Mouse (Mus musculus) kidney, embryonic 16.5 days (tissue): Measurements from ENCODE around the gene Rpgr. TPM values are rescaled to one million over a fixed set of nuclear protein-coding genes. Genes with fewer than 3 reads are reported as not detected.
A peak's percentile ranks its signal among the peaks of the same experiment; 100 is the strongest.

Experiments
- ATAC-seq: fragments of 200-750 bp; cut with Nextera tagmentation; 2 replicates; pipeline ENCODE4 v1.8.0; 2017; ENCODE audit warnings: moderate TSS enrichment; ENCODE audit not compliant: low FRiP score, low TSS enrichment
- H3K27ac ChIP-seq: fragments of 300-500 bp; sonication (generic); 2 replicates; pipeline ENCODE4 v1.5.1; 2014; ENCODE audit warnings: low read length
- H3K27me3 ChIP-seq: fragments of 300-500 bp; sonication (generic); 2 replicates; pipeline ENCODE4 v1.6.1; 2014; ENCODE audit warnings: low read length, control low read depth, mixed read lengths; ENCODE audit not compliant: insufficient read depth
- H3K36me3 ChIP-seq: fragments of 300-500 bp; sonication (generic); 2 replicates; pipeline ENCODE4 v1.6.1; 2014; ENCODE audit warnings: low read length, control low read depth, mixed read lengths; ENCODE audit not compliant: insufficient read depth
- H3K4me1 ChIP-seq: fragments of 300-500 bp; sonication (generic); 2 replicates; pipeline ENCODE4 v1.6.1; 2014; ENCODE audit warnings: low read length, control low read depth, mixed read lengths; ENCODE audit not compliant: insufficient read depth
- H3K4me2 ChIP-seq: fragments of 300-500 bp; sonication (generic); replicated peaks from 2 replicates; pipeline ENCODE4 v1.6.1; 2014; ENCODE audit warnings: low read depth, low read length
- H3K4me3 ChIP-seq: fragments of 300-500 bp; sonication (generic); 2 replicates; pipeline ENCODE4 v1.5.1; 2014; ENCODE audit warnings: mild to moderate bottlenecking, low read length
- H3K9ac ChIP-seq: fragments of 300-500 bp; sonication (generic); replicated peaks from 2 replicates; pipeline ENCODE4 v1.6.1; 2014; ENCODE audit warnings: low read length
- H3K9me3 ChIP-seq: fragments of 300-500 bp; sonication (generic); 2 replicates; pipeline ENCODE4 v1.6.1; 2016; ENCODE audit warnings: low read length, control low read depth
- WGBS: fragments of 180-500 bp; shearing (Covaris S2); extraction: QIAGEN DNeasy Blood & Tissue Kit; methylation state at CpG from one replicate; pipeline ENCODE4 v1.1.7; 2014; 5-methylcytosine and 5-hydroxymethylcytosine counted together
- polyA plus RNA-seq: library from polyadenylated mRNA; unstranded; fragments of >200 nt; fragmentation: Nextera tagmentation; extraction: Ambion mirVana; gene quantifications from 2 replicates; pipeline ENCODE4 v1.2.1, GENCODE M21; 2015

The Rpgr gene
- 20.3 and 20.8 TPM in 2 replicates for polyA plus RNA-seq

DNA sequence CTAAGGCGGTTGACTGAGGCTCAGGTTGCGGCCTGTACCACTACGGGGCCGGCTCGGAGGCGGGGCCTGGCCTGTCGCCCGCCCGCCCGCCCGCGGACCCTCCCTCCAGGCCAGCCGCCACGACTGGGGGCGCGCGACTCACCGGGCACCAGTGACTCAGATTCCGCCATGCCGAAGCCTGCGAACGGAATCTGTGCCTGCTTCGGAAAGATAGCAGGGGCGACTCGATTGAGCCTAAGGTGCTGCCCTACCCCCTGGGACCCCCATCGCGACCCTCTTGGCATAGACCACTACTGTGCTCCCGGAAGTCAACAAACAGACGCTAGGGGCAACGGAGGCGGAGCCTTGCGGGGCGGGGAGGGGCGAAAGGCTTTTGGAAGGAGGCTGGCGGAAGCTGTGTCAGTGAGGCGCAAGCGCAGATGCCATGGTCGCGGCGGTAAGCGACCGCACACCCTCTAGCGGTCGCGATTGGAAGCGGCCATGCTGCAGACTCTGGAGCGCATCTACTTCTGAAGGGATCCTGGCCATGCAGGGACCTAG, at the start of gene Rpgr:
Gene Rpgr (minus strand): TSS at position 511 of the 540 bp plus-strand sequence.
- Histone ChIP-seq H3K27me3 (no peaks in the 10 kb centered on the region), H3K9me3 (no peaks in the 10 kb centered on the region), H3K36me3 (no peaks in the 10 kb centered on the region), H3K4me3 (peak within 1 kb of the TSS; percentile 58), H3K4me1 (no peaks in the 10 kb centered on the region), H3K27ac (peak within 1 kb of the TSS; percentile 88), H3K9ac (peak within 1 kb of the TSS; percentile 71), H3K4me2 (peak within 1 kb of the TSS; percentile 52)
- WGBS = 13% methylated on average over 47 of the region's 47 CpGs
- ATAC-seq = peak; percentile 99

DNA sequence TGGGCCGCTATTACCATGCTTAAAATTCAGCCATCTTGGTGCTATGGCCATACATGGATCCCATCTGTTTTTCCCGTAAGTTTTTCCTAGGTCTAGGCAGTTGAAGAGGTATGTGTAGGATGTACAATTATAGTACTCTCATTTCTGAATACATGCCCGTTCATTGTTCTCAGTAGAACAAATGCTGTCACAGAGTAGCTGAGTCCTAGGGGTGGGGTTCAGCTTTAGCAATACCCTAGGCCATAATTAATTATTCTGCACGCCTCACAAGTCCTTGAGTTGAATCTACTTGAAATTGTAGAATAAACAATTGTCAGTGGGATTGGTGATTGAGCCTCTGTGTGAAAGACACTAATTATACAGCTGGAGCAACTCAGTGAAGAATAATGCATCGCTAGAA, 41.5 kb upstream of the Rpgr start:
- WGBS = 78% methylated on average over 5 of the region's 5 CpGs

DNA sequence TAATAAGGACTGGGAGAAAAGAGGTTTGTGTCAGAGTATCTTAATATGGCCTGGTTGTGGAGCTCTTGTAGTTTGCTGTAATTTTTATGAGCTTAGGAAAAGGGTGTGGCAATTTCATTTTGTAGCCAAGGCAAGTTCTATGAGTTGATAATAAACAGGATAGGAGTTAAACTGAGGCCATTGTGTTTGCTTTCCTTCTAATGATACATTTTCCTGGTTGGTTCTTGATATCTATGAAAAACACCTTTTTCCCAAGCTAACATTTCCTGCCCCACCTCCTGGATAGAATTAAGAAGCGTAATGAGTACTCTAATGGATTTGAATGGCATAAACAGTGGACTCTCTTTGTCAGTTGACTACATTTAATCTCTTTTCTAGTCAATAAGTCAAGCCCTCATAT, 41.1 kb upstream of the Rpgr start:
- no peak for ATAC-seq
- H3K9me3 ChIP-seq = no peaks in the 10 kb centered on the region
- H3K4me1 ChIP-seq = no peaks in the 10 kb centered on the region
- H3K27me3 ChIP-seq = no peaks in the 10 kb centered on the region
- WGBS = 79% methylated on average over 1 of the region's 1 CpGs
- no peak overlapping the region for H3K4me3 ChIP-seq
- H3K36me3 ChIP-seq = no peaks in the 10 kb centered on the region
- no peak overlapping the region for H3K27ac ChIP-seq
- no peak overlapping the region for H3K4me2 ChIP-seq
- no peak overlapping the region for H3K9ac ChIP-seq

More for the DNA sequence above, 41.5 kb upstream of the Rpgr start:
- H3K4me1 ChIP-seq = no peaks in the 10 kb centered on the region
- no peaks in the 10 kb centered on the region for H3K27me3 ChIP-seq
- no peak overlapping the region for H3K4me2 ChIP-seq
- ATAC-seq = no peak
- no peaks in the 10 kb centered on the region for H3K9me3 ChIP-seq
- H3K27ac ChIP-seq = no peak overlapping the region
- H3K4me3 ChIP-seq = no peak overlapping the region
- no peak overlapping the region for H3K9ac ChIP-seq
- no peaks in the 10 kb centered on the region for H3K36me3 ChIP-seq

DNA sequence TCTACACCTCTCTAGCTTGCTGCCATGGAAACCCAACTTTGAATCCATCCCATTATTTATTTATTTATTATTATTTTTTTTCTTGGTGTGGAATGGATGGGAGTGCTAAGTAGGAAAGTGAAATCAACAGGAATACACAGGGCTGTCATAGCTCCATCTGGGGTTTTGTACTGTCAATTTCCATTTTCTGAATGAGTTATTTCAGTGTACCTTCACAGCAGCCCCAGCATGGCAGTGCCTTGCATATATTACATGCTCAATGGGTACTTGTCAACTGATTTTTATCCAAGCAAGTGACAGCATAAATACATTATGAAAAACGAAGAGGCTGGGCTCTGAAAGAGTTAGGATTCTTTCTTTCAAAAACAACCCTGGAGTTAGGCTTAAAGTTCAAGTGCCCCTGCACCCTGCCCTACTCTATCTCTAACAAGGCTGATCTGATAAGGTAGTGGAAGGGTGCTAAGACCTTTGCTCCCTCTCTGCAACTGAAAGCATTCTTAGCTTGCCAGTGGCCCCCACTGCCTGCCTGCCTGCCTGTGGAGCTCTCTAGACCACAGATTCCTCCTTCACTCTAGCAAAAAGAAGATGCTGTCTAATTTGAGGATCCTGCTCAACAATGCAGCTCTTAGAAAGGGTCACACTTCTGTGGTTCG, 35.3 kb upstream of the Rpgr start, which contains the start of gene Otc:
Gene Otc (plus strand): TSS at position 454 of the 653 bp plus-strand sequence.
- no peak within 1 kb of the TSS for H3K9ac ChIP-seq
- no peak within 1 kb of the TSS for H3K4me2 ChIP-seq
- H3K36me3 ChIP-seq = no peaks in the 10 kb centered on the region
- no peaks in the 10 kb centered on the region for H3K4me1 ChIP-seq
- H3K9me3 ChIP-seq = no peaks in the 10 kb centered on the region
- H3K27me3 ChIP-seq = no peaks in the 10 kb centered on the region
- WGBS = 62% methylated on average over 2 of the region's 2 CpGs
- no peak within 1 kb of the TSS for H3K27ac ChIP-seq
- no peak within 1 kb of the TSS for H3K4me3 ChIP-seq
- no peak for ATAC-seq

DNA sequence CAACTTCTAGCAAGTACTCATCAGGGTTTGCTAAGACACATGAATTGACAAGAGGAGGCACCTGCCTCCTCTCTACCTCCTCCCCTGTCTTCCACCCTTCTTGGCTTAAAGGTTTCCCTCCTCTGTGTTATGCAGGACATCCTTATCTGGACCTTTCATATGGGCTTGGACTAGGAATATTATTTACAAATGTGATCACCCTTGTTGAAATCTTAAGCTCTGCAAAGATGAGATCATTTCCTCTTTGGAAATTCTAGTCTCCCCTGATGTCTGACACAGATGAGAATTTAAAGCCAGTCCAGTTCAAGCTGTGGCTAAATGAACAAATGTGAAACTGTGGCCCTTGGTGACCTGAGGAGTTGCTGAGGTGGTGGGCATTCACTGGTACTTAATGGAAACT, 34.6 kb upstream of the Rpgr start:
- H3K27me3 ChIP-seq = no peaks in the 10 kb centered on the region
- no peak for ATAC-seq
- H3K9me3 ChIP-seq = no peaks in the 10 kb centered on the region
- no peak overlapping the region for H3K4me3 ChIP-seq
- no peak overlapping the region for H3K27ac ChIP-seq
- no peak overlapping the region for H3K4me2 ChIP-seq
- H3K36me3 ChIP-seq = no peaks in the 10 kb centered on the region
- no peaks in the 10 kb centered on the region for H3K4me1 ChIP-seq
- no peak overlapping the region for H3K9ac ChIP-seq

DNA sequence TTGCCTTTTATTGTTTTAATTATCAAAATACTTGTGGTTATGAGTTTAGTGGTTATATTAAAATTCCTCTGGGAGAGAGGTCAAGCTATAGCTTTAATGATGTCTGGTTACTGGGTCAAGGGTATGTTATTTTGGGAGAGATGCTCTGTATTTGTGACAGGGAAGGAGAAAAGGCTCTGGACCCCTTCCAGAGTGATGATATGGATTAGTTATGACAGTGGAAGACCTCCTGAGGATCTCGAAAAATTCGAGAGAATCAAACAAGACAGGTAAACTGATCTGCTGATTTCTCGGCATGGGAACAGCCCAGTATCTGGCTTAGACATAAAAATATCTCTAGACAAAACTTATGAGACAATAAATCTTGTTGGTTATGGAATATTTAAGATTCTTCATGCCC, 27.2 kb upstream of the Rpgr start:
- Histone ChIP-seq H3K9me3 (no peaks in the 10 kb centered on the region), H3K4me3 (no peak overlapping the region), H3K4me1 (no peaks in the 10 kb centered on the region), H3K27ac (no peak overlapping the region), H3K27me3 (no peaks in the 10 kb centered on the region; the same call in 1 of the 2 replicates), H3K4me2 (no peak overlapping the region), H3K9ac (no peak overlapping the region), H3K36me3 (no peaks in the 10 kb centered on the region)
- 75% methylated on average over 3 of the region's 3 CpGs for WGBS
- no peak for ATAC-seq

DNA sequence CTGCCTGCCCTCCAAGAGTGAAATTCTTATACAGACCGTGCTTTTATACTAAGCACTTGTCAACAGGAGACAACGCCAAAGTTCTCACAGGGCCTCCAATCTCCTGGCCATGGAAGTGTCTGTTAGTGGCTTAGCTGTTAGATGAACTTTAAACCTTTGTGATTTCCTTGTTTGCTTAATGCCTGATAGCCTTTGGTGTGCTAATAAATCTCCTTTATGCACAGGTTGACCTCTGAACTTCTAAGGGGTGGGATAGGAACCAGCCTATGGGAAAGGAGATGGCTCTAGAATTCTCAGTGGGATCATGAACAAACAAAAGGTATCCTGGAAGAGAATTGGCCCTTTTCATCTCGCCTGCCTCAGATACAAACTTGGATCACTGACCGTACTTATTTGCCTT, 22.8 kb upstream of the Rpgr start:
- no peaks in the 10 kb centered on the region; the same call in 1 of the 2 replicates for H3K27me3 ChIP-seq
- H3K27ac ChIP-seq = no peak overlapping the region
- no peak overlapping the region for H3K9ac ChIP-seq
- no peaks in the 10 kb centered on the region for H3K9me3 ChIP-seq
- H3K36me3 ChIP-seq = no peaks in the 10 kb centered on the region
- no peak overlapping the region for H3K4me2 ChIP-seq
- no peak for ATAC-seq
- H3K4me1 ChIP-seq = no peaks in the 10 kb centered on the region
- H3K4me3 ChIP-seq = no peak overlapping the region
- 43% methylated on average over 4 of the region's 4 CpGs for WGBS

DNA sequence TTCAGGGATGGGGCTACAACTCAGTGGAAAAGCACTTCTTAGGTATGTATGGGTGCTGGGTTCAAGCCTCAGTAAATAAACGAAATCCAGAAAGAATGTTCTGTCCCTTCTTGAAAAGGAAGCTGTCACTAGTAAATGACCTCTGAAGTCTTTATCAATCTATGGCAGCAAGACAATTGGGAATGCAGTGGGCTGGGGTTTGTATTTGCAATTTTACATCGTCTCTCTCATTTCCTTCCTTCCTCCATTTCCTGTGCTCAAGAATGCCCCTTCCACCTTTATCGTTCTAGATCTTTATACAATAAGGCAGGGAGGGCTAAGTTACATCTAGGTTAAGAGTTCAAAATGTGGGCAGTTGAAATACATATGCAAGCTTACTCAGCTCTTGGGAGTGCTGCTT, 17.9 kb upstream of the Rpgr start:
- Histone ChIP-seq H3K9me3 (no peaks in the 10 kb centered on the region), H3K4me3 (no peak overlapping the region), H3K27me3 (no peaks in the 10 kb centered on the region; the same call in 1 of the 2 replicates), H3K27ac (no peak overlapping the region), H3K4me1 (no peaks in the 10 kb centered on the region), H3K36me3 (no peaks in the 10 kb centered on the region), H3K4me2 (no peak overlapping the region), H3K9ac (no peak overlapping the region)
- ATAC-seq = no peak
- 58% methylated on average over 3 of the region's 3 CpGs for whole genome bisulfite sequencing

DNA sequence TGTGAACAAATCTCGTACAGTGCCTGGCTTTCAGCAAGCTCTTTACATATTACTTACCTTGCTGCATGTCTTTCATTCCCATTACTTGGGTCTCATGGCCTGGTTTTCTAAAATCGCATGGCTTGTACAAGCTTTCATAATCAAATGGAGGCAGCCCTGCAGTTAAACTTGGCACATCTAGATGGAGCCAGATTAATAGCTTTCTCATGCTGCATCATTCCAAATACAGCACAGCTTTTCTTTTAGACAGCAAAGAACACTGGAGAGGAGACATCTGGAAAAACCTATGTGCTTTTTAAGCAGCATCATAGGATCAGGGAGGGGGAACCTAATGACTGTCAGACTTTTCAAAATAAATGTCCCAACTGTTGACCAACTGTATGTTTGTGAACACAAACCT, 16.3 kb upstream of the Rpgr start:
- 59% methylated on average over 2 of the region's 2 CpGs for WGBS
- no peak overlapping the region for H3K4me3 ChIP-seq
- ATAC-seq = no peak

DNA sequence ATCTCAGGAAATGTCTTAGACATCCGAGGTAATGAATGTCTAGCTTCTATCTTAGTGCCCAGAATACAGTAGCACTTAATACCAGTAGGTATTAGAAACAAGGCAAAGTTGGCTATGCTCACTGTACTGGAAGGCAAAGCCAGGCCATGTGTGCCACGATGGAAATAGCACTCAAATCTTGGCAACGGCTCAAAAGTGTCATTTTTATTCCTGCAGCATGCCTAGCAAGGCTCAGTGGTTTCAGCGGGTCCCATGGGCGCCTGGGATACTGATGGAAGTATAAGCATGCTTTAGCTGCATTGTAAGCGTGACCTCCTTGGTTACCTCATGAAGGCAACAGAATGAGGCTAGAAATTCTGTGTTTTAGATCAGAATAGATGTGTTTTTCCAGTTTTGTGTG, 2.6 kb upstream of the Rpgr start:
- H3K9me3 ChIP-seq = no peaks in the 10 kb centered on the region
- H3K27ac ChIP-seq = no peak overlapping the region
- no peak overlapping the region for H3K4me3 ChIP-seq
- 68% methylated on average over 6 of the region's 6 CpGs for WGBS
- no peaks in the 10 kb centered on the region for H3K27me3 ChIP-seq
- H3K36me3 ChIP-seq = no peaks in the 10 kb centered on the region
- no peak for ATAC-seq
- no peaks in the 10 kb centered on the region for H3K4me1 ChIP-seq
- H3K4me2 ChIP-seq = no peak overlapping the region
- no peak overlapping the region for H3K9ac ChIP-seq

More for the DNA sequence above, 16.3 kb upstream of the Rpgr start:
- H3K9me3 ChIP-seq = no peaks in the 10 kb centered on the region
- H3K36me3 ChIP-seq = no peaks in the 10 kb centered on the region
- no peak overlapping the region for H3K4me2 ChIP-seq
- no peaks in the 10 kb centered on the region for H3K4me1 ChIP-seq
- no peak overlapping the region for H3K27ac ChIP-seq
- no peaks in the 10 kb centered on the region for H3K27me3 ChIP-seq
- H3K9ac ChIP-seq = no peak overlapping the region
